In the genomic region with DNA sequence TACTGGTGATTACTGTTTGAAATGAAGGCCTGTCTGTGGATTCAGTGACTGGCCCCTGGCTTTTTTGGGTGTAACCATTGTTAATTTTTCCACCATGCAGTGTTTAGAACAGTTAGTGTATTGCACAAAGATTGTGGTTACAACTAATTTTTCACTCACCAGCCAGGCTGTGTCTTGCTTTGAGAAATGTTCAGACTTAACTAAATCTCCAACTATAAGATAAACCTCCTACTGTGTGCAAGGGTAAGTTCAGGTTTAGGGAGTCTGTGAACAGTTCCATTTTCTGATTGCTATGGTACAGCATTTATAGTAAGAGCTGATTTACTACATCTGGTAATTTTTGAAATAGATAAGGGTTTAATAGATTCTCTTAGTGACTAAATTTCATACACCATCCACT, we compare ENCODE assay signal across 31 mouse cellular contexts. TPM values are rescaled to one million over a fixed set of nuclear protein-coding genes. Genes with fewer than 3 reads are reported as not detected.
"Had no signal": no experiment of that assay in that cellular context is flagged by ENCODE, and none has a peak within 500 bp of the region (broad histone marks: within the 10 kb centered on the region; RNA-seq: fewer than 3 reads in every experiment).

No protein-coding gene starts in this region.

- DNase-seq: cerebellum, adult 9-11 months; cerebellum, postnatal 10 days; cerebellum, postnatal 14 days; cerebellum, postnatal 25 days; cerebellum, postnatal 36 days; embryo, embryonic 11 days; forebrain, postnatal 0 days; gastrocnemius, adult 2 months; gastrocnemius, postnatal 10 days; gastrocnemius, postnatal 14 days; gastrocnemius, postnatal 25 days; gastrocnemius, postnatal 36 days; heart, adult 11 months; heart, adult 18-20 months; heart, adult 2 months had no signal

- H3K4me2 ChIP-seq: embryonic facial prominence, embryonic 12.5 days; embryonic facial prominence, embryonic 13.5 days; embryonic facial prominence, embryonic 15.5 days; forebrain, embryonic 12.5 days; forebrain, embryonic 13.5 days; forebrain, embryonic 15.5 days had no signal

- H3K27ac ChIP-seq: embryonic facial prominence, embryonic 10.5 days; embryonic facial prominence, embryonic 12.5 days; embryonic facial prominence, embryonic 13.5 days; embryonic facial prominence, embryonic 15.5 days; forebrain, embryonic 10.5 days; forebrain, embryonic 12.5 days; forebrain, embryonic 13.5 days; forebrain, embryonic 15.5 days; gastrocnemius, adult 2 months; heart, adult 2 months had no signal

- H3K4me3 ChIP-seq: embryonic facial prominence, embryonic 10.5 days; embryonic facial prominence, embryonic 12.5 days; embryonic facial prominence, embryonic 13.5 days; embryonic facial prominence, embryonic 15.5 days; erythroblast, embryonic 14.5 days; forebrain, embryonic 10.5 days; forebrain, embryonic 12.5 days; forebrain, embryonic 13.5 days; forebrain, embryonic 15.5 days; gastrocnemius, adult 2 months; heart, adult 2 months had no signal

- ATAC-seq: forebrain, embryonic 13.5 days; forebrain, embryonic 14.5 days; forebrain, embryonic 15.5 days; forebrain, embryonic 16.5 days; forebrain, postnatal 0 days had no signal

- H3K27me3 ChIP-seq: embryonic facial prominence, embryonic 12.5 days; embryonic facial prominence, embryonic 13.5 days; embryonic facial prominence, embryonic 15.5 days; forebrain, embryonic 12.5 days; forebrain, embryonic 13.5 days; forebrain, embryonic 15.5 days had no signal

- H3K4me1 ChIP-seq: embryonic facial prominence, embryonic 10.5 days; embryonic facial prominence, embryonic 12.5 days; embryonic facial prominence, embryonic 13.5 days; embryonic facial prominence, embryonic 15.5 days; forebrain, embryonic 10.5 days; forebrain, embryonic 12.5 days; forebrain, embryonic 13.5 days; forebrain, embryonic 15.5 days had no signal

- H3K9ac ChIP-seq: embryonic facial prominence, embryonic 12.5 days; embryonic facial prominence, embryonic 13.5 days; embryonic facial prominence, embryonic 15.5 days; forebrain, embryonic 12.5 days; forebrain, embryonic 13.5 days; forebrain, embryonic 15.5 days; forebrain, postnatal 0 days had no signal

- H3K9me3 ChIP-seq: embryonic facial prominence, embryonic 10.5 days; embryonic facial prominence, embryonic 12.5 days; embryonic facial prominence, embryonic 13.5 days; embryonic facial prominence, embryonic 15.5 days; forebrain, embryonic 10.5 days; forebrain, embryonic 12.5 days; forebrain, embryonic 13.5 days; forebrain, embryonic 15.5 days had no signal

RNA-seq across cellular contexts. Expression of gene Tbr1, which starts 21.9 kb away (rescaled TPM):
- total RNA-seq: common myeloid progenitor, adult 5-6 weeks; gastrocnemius, adult 18-20 months; gastrocnemius, adult 2 months; gastrocnemius, adult 8-10 months; gastrocnemius, postnatal 25 days; gastrocnemius, postnatal 36 days; heart, adult 18-20 months; heart, adult 8-10 months had no signal
- polyA plus RNA-seq: erythroblast, embryonic 14.5 days; gonadal fat pad, adult 2 months; heart, adult 2 months had no signal
